Mouse (Mus musculus): ENCODE data around the gene Ebf3. TPM values are rescaled to one million over a fixed set of nuclear protein-coding genes. Genes with fewer than 3 reads are reported as not detected.

The Ebf3 gene
- polyA plus RNA-seq, 1 experiment: 17.2 TPM

GRCm38 (mm10) chr7:137192776-137193278 is 121.4 kb downstream of the Ebf3 start:
- Histone ChIP-seq H3K4me1 (ENCODE audit: control insufficient read depth, insufficient read depth, low read length) (no peaks in the 10 kb centered on the region), H3K27ac (ENCODE audit: control insufficient read depth, insufficient read depth, low read depth, low read length, poor library complexity) (no peak overlapping the region), H3K4me3 (replicated peaks; ENCODE audit: control insufficient read depth, low read depth, low read length) (no peak overlapping the region)
- TF ChIP-seq POLR2A (IDR thresholded peaks at IDR 0.05; ENCODE audit: borderline replicate concordance, control insufficient read depth, low read depth, low read length) (no peak), CTCF (IDR thresholded peaks at IDR 0.05; ENCODE audit: control insufficient read depth, insufficient read depth, low read length) (no peak)
- WGBS: 79% methylated on average over 7 of the region's 7 CpGs

- Histone ChIP-seq H3K27ac (ENCODE audit: control insufficient read depth, insufficient read depth, low read depth, low read length, poor library complexity) (no peak overlapping the region), H3K4me1 (ENCODE audit: control insufficient read depth, insufficient read depth, low read length) (no peaks in the 10 kb centered on the region), H3K4me3 (replicated peaks; ENCODE audit: control insufficient read depth, low read depth, low read length) (no peak overlapping the region)
- WGBS: 84% methylated on average over 12 of the region's 12 CpGs
- TF ChIP-seq CTCF (IDR thresholded peaks at IDR 0.05; ENCODE audit: control insufficient read depth, insufficient read depth, low read length) (no peak), POLR2A (IDR thresholded peaks at IDR 0.05; ENCODE audit: borderline replicate concordance, control insufficient read depth, low read depth, low read length) (no peak)
Measured at GRCm38 (mm10) chr7:137191889-137192288, 122.4 kb downstream of the Ebf3 start.

DNA sequence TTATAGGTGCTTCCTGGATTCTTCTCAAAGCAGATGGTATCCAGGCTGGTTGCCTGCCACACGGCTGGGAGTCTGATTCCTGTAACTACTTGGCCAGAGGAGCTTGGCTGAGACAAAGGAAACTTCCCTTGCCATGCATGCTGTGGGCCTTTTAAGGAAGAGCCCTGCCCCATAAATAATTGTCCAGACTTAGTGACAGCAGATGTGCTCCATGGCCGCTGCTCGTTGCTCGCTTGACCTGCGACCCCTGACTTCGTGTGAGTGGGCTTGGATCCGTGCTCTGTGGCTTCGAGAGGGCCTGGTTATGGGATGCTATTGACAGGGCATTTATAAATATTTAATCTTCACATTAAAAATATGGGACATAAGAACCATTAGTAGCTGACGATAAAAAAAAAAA is 142.0 kb downstream of the Ebf3 start:
- no peak for TF ChIP-seq POLR2A (IDR thresholded peaks at IDR 0.05; ENCODE audit: borderline replicate concordance, control insufficient read depth, low read depth, low read length)
- no peak for TF ChIP-seq CTCF (IDR thresholded peaks at IDR 0.05; ENCODE audit: control insufficient read depth, insufficient read depth, low read length)
- H3K4me1 ChIP-seq (ENCODE audit: control insufficient read depth, insufficient read depth, low read length): no peaks in the 10 kb centered on the region
- no peak overlapping the region for H3K4me3 ChIP-seq (replicated peaks; ENCODE audit: control insufficient read depth, low read depth, low read length)
- 70% methylated on average over 9 of the region's 9 CpGs for WGBS
- H3K27ac ChIP-seq (ENCODE audit: control insufficient read depth, insufficient read depth, low read depth, low read length, poor library complexity): no peak overlapping the region

DNA sequence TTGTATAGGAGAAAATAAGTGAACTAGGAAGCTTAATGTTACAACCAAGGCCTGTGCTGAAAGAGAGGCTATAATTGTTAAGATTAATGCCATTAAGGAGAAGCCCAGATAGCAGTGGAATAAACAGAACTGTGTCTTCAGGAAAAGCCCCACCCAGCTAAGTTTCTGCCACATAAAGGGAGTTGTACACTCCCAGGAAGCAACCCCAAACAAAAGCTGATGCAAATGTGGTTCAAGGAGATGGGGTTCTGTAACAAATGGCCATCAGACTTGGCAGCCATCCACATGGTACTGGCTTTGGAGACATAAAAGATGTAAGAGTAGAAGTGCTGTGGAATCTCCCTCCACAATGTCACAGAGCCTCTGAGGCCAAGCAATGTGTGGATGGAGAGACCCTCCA is 155.2 kb downstream of the Ebf3 start:
- H3K27ac ChIP-seq (ENCODE audit: control insufficient read depth, insufficient read depth, low read depth, low read length, poor library complexity): no peak overlapping the region
- H3K4me3 ChIP-seq (replicated peaks; ENCODE audit: control insufficient read depth, low read depth, low read length): no peak overlapping the region
- H3K4me1 ChIP-seq (ENCODE audit: control insufficient read depth, insufficient read depth, low read length): no peaks in the 10 kb centered on the region
- TF ChIP-seq POLR2A (IDR thresholded peaks at IDR 0.05; ENCODE audit: borderline replicate concordance, control insufficient read depth, low read depth, low read length): no peak
- TF ChIP-seq CTCF (IDR thresholded peaks at IDR 0.05; ENCODE audit: control insufficient read depth, insufficient read depth, low read length): no peak

DNA sequence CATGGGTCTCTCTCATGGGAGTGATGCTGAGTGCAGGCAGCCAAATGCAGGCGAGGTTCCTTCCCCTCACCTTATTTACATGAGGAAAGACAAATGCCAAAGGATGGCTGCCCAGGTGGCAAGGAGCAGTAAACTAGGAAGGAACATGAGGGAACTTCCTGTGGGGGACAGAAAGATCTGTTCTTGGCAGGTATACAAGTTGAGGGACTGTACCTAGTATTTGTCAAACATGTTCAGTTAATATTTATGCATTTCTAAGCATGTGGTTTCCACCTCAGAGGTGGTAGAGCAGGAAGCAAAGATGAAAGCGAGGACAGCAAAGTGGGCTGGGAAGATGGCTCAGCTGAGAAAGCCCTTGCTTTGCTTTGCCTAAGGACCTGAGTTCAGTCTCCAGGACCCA is 159.6 kb downstream of the Ebf3 start:
- Histone ChIP-seq H3K27ac (ENCODE audit: control insufficient read depth, insufficient read depth, low read depth, low read length, poor library complexity) (no peak overlapping the region), H3K4me1 (ENCODE audit: control insufficient read depth, insufficient read depth, low read length) (no peaks in the 10 kb centered on the region), H3K4me3 (replicated peaks; ENCODE audit: control insufficient read depth, low read depth, low read length) (no peak overlapping the region)
- no peak for TF ChIP-seq POLR2A (IDR thresholded peaks at IDR 0.05; ENCODE audit: borderline replicate concordance, control insufficient read depth, low read depth, low read length)
- no peak for TF ChIP-seq CTCF (IDR thresholded peaks at IDR 0.05; ENCODE audit: control insufficient read depth, insufficient read depth, low read length)
- WGBS: 47% methylated on average over 2 of the region's 2 CpGs

DNA sequence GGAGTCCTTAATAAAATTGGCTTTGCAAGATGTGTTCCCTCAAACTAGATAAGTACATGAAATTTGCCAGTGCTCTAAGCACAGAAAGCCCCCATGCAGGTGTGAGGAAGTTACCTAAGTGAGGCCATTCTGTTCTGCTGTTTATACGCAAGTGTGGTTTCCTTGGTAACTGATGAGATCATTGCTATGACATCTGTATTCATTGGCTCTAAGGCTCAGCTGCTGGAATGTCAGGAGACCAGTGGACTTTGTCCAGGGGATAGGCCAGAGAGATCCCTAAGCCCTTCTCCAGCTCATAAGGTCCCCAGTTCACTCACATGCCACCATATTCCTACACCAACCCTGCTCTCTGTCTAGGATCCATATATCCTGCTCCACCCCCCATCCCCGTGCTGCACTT is 162.4 kb downstream of the Ebf3 start:
- 74% methylated on average over 2 of the region's 2 CpGs for WGBS
- no peak overlapping the region for H3K27ac ChIP-seq (ENCODE audit: control insufficient read depth, insufficient read depth, low read depth, low read length, poor library complexity)
- no peak overlapping the region for H3K4me3 ChIP-seq (replicated peaks; ENCODE audit: control insufficient read depth, low read depth, low read length)
- TF ChIP-seq CTCF (IDR thresholded peaks at IDR 0.05; ENCODE audit: control insufficient read depth, insufficient read depth, low read length) (no peak), POLR2A (IDR thresholded peaks at IDR 0.05; ENCODE audit: borderline replicate concordance, control insufficient read depth, low read depth, low read length) (no peak)
- no peaks in the 10 kb centered on the region for H3K4me1 ChIP-seq (ENCODE audit: control insufficient read depth, insufficient read depth, low read length)

DNA sequence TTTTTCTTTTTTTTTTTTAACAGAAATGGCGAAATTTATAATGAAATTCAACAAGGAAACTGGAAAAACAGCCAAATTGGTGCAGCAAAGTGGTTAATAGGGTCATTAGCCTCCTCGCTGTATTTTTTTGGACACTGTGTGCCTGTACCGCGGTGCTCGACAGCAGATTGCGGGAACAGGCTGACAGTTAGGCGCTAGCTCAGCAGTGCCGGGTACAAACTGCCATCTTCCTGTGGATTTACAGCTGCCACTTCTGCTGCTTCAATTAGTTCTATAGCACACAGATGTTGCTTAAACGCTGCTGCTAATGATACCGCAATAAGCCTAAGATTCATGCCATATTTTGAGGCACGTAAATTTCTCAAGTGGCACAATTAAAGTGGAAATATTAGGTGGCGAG is 167.1 kb downstream of the Ebf3 start:
- Histone ChIP-seq H3K4me1 (ENCODE audit: control insufficient read depth, insufficient read depth, low read length) (no peaks in the 10 kb centered on the region), H3K27ac (ENCODE audit: control insufficient read depth, insufficient read depth, low read depth, low read length, poor library complexity) (no peak overlapping the region), H3K4me3 (replicated peaks; ENCODE audit: control insufficient read depth, low read depth, low read length) (no peak overlapping the region)
- TF ChIP-seq POLR2A (IDR thresholded peaks at IDR 0.05; ENCODE audit: borderline replicate concordance, control insufficient read depth, low read depth, low read length): no peak
- no peak for TF ChIP-seq CTCF (IDR thresholded peaks at IDR 0.05; ENCODE audit: control insufficient read depth, insufficient read depth, low read length)
- WGBS: 84% methylated on average over 12 of the region's 12 CpGs

Other genes starting within 250 kb of the Ebf3 start
- 7.9 and 8.3 TPM in 2 replicates for gene 9430038I01Rik, start 96.3 kb upstream of the Ebf3 start, polyA plus RNA-seq (2011; ENCODE audit: insufficient read depth, insufficient read length, low replicate concordance, missing spikeins)
- gene Glrx3, start 123.2 kb upstream of the Ebf3 start, polyA plus RNA-seq (2011; ENCODE audit: insufficient read depth, insufficient read length, low replicate concordance, missing spikeins): 23.8 and 71.7 TPM in 2 replicates

All from bone marrow, adult 2 months (tissue).